Mouse (Mus musculus) adrenal gland, postnatal 10 days (tissue): Measurements from ENCODE around the gene Pold3. TPM values are rescaled to one million over a fixed set of nuclear protein-coding genes. Genes with fewer than 3 reads are reported as not detected.

Source experiments
- total RNA-seq, 2 experiments: library from RNA; stranded (reverse); gene quantifications; 2 replicates each; pipeline ENCODE4 v1.2.3; 2021

The Pold3 gene
- total RNA-seq, 2 experiments from 2014 or later: 21.7 to 33.0 TPM

Other genes with a start within 250 kb of the Pold3 start
- 10 to 100 TPM; 15.3 to 17.8 TPM for gene Rnf169, start 141.1 kb downstream of the Pold3 start, total RNA-seq
- not detected for gene Chrdl2, start 115.4 kb downstream of the Pold3 start, total RNA-seq
- gene Lipt2, start 37.7 kb upstream of the Pold3 start, total RNA-seq: 1 to 10 TPM; 7.5 TPM
- 1 to 10 TPM; 1.1 to 2.2 TPM for gene Kcne3, start 54.9 kb upstream of the Pold3 start, total RNA-seq
- gene Pgm2l1, start 105.8 kb upstream of the Pold3 start, total RNA-seq: 10 to 100 TPM in 1 of 2 experiments, 1 to 10 TPM in 1; 8.5 to 12.8 TPM
- gene P4ha3, start 164.0 kb upstream of the Pold3 start, total RNA-seq: 1 to 10 TPM; 3.1 TPM